Mouse (Mus musculus) stomach, embryonic 16.5 days (tissue): ENCODE data around the gene Slc2a10. TPM values are rescaled to one million over a fixed set of nuclear protein-coding genes. Genes with fewer than 3 reads are reported as not detected.
"Not testable (repeated sequence)": the region's sequence is repeated elsewhere in the genome, so short reads cannot be mapped to it uniquely, and the experiment has no call there.

Experiments used
- ATAC-seq: fragments of 200-750 bp; cut with Nextera tagmentation; 2 replicates; pipeline ENCODE4 v1.8.0; 2017; ENCODE audit warnings: moderate number of reproducible peaks, moderate TSS enrichment; ENCODE audit not compliant: insufficient read depth, low FRiP score
- H3K27ac ChIP-seq: fragments of 300-500 bp; sonication (generic); 2 replicates; pipeline ENCODE4 v1.5.1; 2014; ENCODE audit warnings: low read length
- H3K27me3 ChIP-seq: fragments of 300-500 bp; sonication (generic); 2 replicates; pipeline ENCODE4 v1.6.1; 2014; ENCODE audit warnings: low read length, control low read depth, mixed read lengths; ENCODE audit not compliant: control insufficient read depth, insufficient read depth
- H3K36me3 ChIP-seq: fragments of 300-500 bp; sonication (generic); 2 replicates; pipeline ENCODE4 v1.6.1; 2014; ENCODE audit warnings: low read length; ENCODE audit not compliant: control insufficient read depth, insufficient read depth
- H3K4me1 ChIP-seq: fragments of 300-500 bp; sonication (generic); 2 replicates; pipeline ENCODE4 v1.6.1; 2014; ENCODE audit warnings: low read length, control low read depth, mixed read lengths; ENCODE audit not compliant: control insufficient read depth, insufficient read depth
- H3K4me2 ChIP-seq: fragments of 300-500 bp; sonication (generic); 2 replicates; pipeline ENCODE4 v1.6.1; 2014; ENCODE audit warnings: low read depth, low read length, mixed read lengths
- H3K4me3 ChIP-seq: fragments of 300-500 bp; sonication (generic); replicated peaks from 2 replicates; pipeline ENCODE4 v1.5.1; 2014; ENCODE audit warnings: mild to moderate bottlenecking, low read length
- H3K9ac ChIP-seq: fragments of 300-500 bp; sonication (generic); 2 replicates; pipeline ENCODE4 v1.6.1; 2014; ENCODE audit warnings: low read length
- H3K9me3 ChIP-seq: fragments of 300-500 bp; sonication (generic); replicated peaks from 2 replicates; pipeline ENCODE4 v1.6.1; 2016; ENCODE audit warnings: low read length, control low read depth; ENCODE audit not compliant: control insufficient read depth
- WGBS: fragments of 180-500 bp; shearing (Covaris S2); extraction: QIAGEN DNeasy Blood & Tissue Kit; methylation state at CpG from one replicate; pipeline ENCODE4 v1.1.7; 2014; 5-methylcytosine and 5-hydroxymethylcytosine counted together
- polyA plus RNA-seq: library from polyadenylated mRNA; unstranded; fragments of >200 nt; fragmentation: Nextera tagmentation; extraction: Ambion mirVana; gene quantifications from 2 replicates; pipeline ENCODE4 v1.2.1, GENCODE M21; 2015

Gene Slc2a10
- polyA plus RNA-seq, 1 experiment from 2014 or later, result 10.6 TPM

GRCm38 (mm10) chr2:165546341-165546740 lies 42.8 kb downstream of the Slc2a10 start:
- ATAC-seq, result no peak
- no peaks in the 10 kb centered on the region for H3K4me1 ChIP-seq

GRCm38 (mm10) chr2:165547410-165547809 lies 43.8 kb downstream of the Slc2a10 start:
- Histone ChIP-seq H3K27me3 (no peaks in the 10 kb centered on the region), H3K9me3 (no peaks in the 10 kb centered on the region), H3K27ac (no peak overlapping the region), H3K36me3 (no peaks in the 10 kb centered on the region), H3K4me3 (no peak overlapping the region), H3K9ac (no peak overlapping the region), H3K4me1 (no peaks in the 10 kb centered on the region), H3K4me2 (no peak overlapping the region)
- 56% methylated on average over 9 of the region's 9 CpGs for WGBS
- ATAC-seq, result no peak

More at GRCm38 (mm10) chr2:165546341-165546740, 42.8 kb downstream of the Slc2a10 start:
- no peak overlapping the region for H3K4me2 ChIP-seq
- H3K36me3 ChIP-seq, result no peaks in the 10 kb centered on the region
- no peaks in the 10 kb centered on the region for H3K27me3 ChIP-seq
- H3K27ac ChIP-seq, result no peak overlapping the region
- no peak overlapping the region for H3K4me3 ChIP-seq
- no peaks in the 10 kb centered on the region for H3K9me3 ChIP-seq
- WGBS, result 60% methylated on average over 8 of the region's 8 CpGs
- no peak overlapping the region for H3K9ac ChIP-seq

GRCm38 (mm10) chr2:165548627-165549026 lies 45.0 kb downstream of the Slc2a10 start:
- no peak for ATAC-seq
- Histone ChIP-seq H3K4me3 (no peak overlapping the region), H3K27ac (no peak overlapping the region), H3K9ac (no peak overlapping the region), H3K27me3 (no peaks in the 10 kb centered on the region), H3K4me1 (no peaks in the 10 kb centered on the region), H3K4me2 (no peak overlapping the region), H3K9me3 (no peaks in the 10 kb centered on the region), H3K36me3 (no peaks in the 10 kb centered on the region)
- WGBS, result 72% methylated on average over 6 of the region's 6 CpGs

GRCm38 (mm10) chr2:165550410-165550809 lies 46.8 kb downstream of the Slc2a10 start:
- not testable (repeated sequence) for H3K27me3 ChIP-seq, H3K4me1 ChIP-seq, H3K9ac ChIP-seq, H3K4me2 ChIP-seq, H3K9me3 ChIP-seq, H3K4me3 ChIP-seq, ATAC-seq, H3K36me3 ChIP-seq, H3K27ac ChIP-seq
- WGBS, result 71% methylated on average over 7 of the region's 7 CpGs

DNA sequence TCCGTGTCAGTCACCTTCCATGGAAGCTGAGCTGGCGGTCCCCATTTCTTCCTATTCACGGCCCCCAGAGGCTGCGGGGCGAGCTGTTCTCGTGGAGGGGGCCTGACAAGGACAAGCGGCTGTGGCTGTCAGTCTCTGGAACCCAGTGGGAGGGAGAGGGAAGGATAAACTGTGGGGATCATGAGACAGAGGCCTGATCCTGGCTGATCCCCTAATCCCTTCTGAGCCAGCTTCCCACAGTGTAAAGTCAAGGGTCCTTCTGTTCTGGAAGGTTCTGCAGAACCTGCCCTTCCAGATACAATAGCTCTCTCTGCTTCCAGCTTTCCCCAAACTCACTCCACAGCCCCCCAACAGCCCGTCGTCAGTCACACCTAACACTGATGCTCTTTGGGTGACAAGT lies 50.5 kb downstream of the Slc2a10 start:
- Histone ChIP-seq H3K9ac (no peak overlapping the region), H3K9me3 (no peaks in the 10 kb centered on the region), H3K4me2 (no peak overlapping the region), H3K27me3 (no peaks in the 10 kb centered on the region), H3K36me3 (no peaks in the 10 kb centered on the region), H3K4me3 (no peak overlapping the region), H3K27ac (no peak overlapping the region), H3K4me1 (no peaks in the 10 kb centered on the region)
- ATAC-seq, result no peak
- WGBS, result 71% methylated on average over 9 of the region's 9 CpGs

DNA sequence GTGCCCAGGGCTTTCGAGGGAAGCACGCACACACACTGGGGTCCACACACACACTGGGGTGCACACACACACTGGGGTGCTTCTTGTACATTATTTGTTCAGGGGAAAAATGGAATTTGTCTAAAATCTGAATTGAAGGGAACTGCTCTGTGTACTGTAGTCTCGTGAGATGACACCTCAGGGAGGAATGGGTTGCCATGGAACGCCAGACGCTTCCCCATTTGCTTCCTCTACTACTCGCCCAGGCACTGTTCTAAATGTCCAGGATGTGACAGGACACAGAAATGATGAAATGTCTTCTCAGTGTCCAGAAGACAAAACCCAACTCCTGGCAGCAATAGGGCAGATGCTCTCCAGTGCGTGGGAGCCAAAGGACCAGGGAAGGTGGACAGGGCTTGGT lies 53.7 kb downstream of the Slc2a10 start:
- no peaks in the 10 kb centered on the region for H3K9me3 ChIP-seq
- H3K27ac ChIP-seq, result no peak overlapping the region
- no peaks in the 10 kb centered on the region for H3K4me1 ChIP-seq
- H3K36me3 ChIP-seq, result no peaks in the 10 kb centered on the region
- H3K27me3 ChIP-seq, result no peaks in the 10 kb centered on the region
- WGBS, result 79% methylated on average over 7 of the region's 7 CpGs
- H3K4me2 ChIP-seq, result no peak overlapping the region
- no peak for ATAC-seq
- H3K4me3 ChIP-seq, result no peak overlapping the region
- H3K9ac ChIP-seq, result no peak overlapping the region

GRCm38 (mm10) chr2:165558916-165559315 lies 55.3 kb downstream of the Slc2a10 start:
- no peak for ATAC-seq
- 44% methylated on average over 11 of the region's 11 CpGs for WGBS
- no peak overlapping the region for H3K4me2 ChIP-seq
- H3K4me3 ChIP-seq, result no peak overlapping the region
- H3K27me3 ChIP-seq, result peaks cover 13% of the 10 kb centered on the region; the same call in 1 of the 2 replicates
- no peaks in the 10 kb centered on the region for H3K9me3 ChIP-seq
- no peaks in the 10 kb centered on the region for H3K36me3 ChIP-seq
- 0 out of 2 replicates have a peak, but pooled peaks cover 6% of the 10 kb centered on the region for H3K4me1 ChIP-seq
- no peak overlapping the region for H3K9ac ChIP-seq
- no peak overlapping the region for H3K27ac ChIP-seq

- Histone ChIP-seq H3K4me1 (0 out of 2 replicates have a peak, but pooled peaks cover 6% of the 10 kb centered on the region), H3K9ac (no peak overlapping the region), H3K27ac (no peak overlapping the region), H3K9me3 (no peaks in the 10 kb centered on the region), H3K36me3 (no peaks in the 10 kb centered on the region), H3K4me3 (no peak overlapping the region), H3K4me2 (no peak overlapping the region), H3K27me3 (peaks cover 20% of the 10 kb centered on the region)
- WGBS, result 20% methylated on average over 11 of the region's 11 CpGs
- ATAC-seq, result no peak
Measured at GRCm38 (mm10) chr2:165559506-165560235, 56.1 kb downstream of the Slc2a10 start.

DNA sequence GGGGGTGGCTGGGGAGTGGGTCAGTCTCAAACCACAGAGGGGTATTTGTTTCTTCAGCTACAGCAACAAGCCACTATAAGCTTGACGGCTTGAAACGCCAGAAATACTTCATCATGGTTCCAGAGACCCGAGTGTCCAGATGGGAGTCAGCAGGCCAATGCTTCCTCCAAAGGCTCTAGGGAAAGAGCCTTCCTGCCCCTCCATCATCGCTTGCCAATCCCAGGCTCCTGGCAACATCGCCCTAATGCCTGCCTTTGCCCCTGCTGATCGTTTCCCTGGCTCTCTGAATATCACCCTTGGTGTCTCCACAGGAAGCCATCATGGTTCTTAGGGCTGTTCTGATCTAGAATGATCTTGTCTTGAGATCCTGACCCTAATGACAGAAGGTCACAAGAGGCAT lies 58.3 kb downstream of the Slc2a10 start:
- ATAC-seq, result no peak
- Histone ChIP-seq H3K36me3 (no peaks in the 10 kb centered on the region), H3K4me1 (0 out of 2 replicates have a peak, but pooled peaks cover 6% of the 10 kb centered on the region), H3K4me2 (no peak overlapping the region), H3K4me3 (no peak overlapping the region), H3K9me3 (no peaks in the 10 kb centered on the region), H3K9ac (no peak overlapping the region), H3K27ac (no peak overlapping the region), H3K27me3 (peaks cover 20% of the 10 kb centered on the region)
- WGBS, result 74% methylated on average over 6 of the region's 6 CpGs
